Mouse (Mus musculus) megakaryocyte, embryonic 14.5 days (primary cell): ENCODE data around the gene Il15. TPM values are rescaled to one million over a fixed set of nuclear protein-coding genes. Genes with fewer than 3 reads are reported as not detected.

Source experiments
- H3K27me3 ChIP-seq: replicated peaks from 2 replicates; pipeline ENCODE3; 2012; ENCODE audit warnings: inconsistent platforms
- H3K36me3 ChIP-seq: replicated peaks from 2 replicates; pipeline ENCODE3; 2012; ENCODE audit warnings: low read length, inconsistent platforms, mixed read lengths
- H3K4me1 ChIP-seq: 2 replicates; pipeline ENCODE4 v1.6.1; 2012; ENCODE audit warnings: inconsistent platforms
- H3K4me3 ChIP-seq: replicated peaks from 2 replicates; pipeline ENCODE3; 2012; ENCODE audit warnings: moderate library complexity, mild to moderate bottlenecking, inconsistent platforms
- H3K9me3 ChIP-seq: 2 replicates; pipeline ENCODE4 v1.6.1; 2012; ENCODE audit warnings: inconsistent platforms
- FLI1 ChIP-seq: IDR thresholded peaks from 2 replicates; pipeline ENCODE4 v1.6.1; 2012; ENCODE audit warnings: low read length, inconsistent platforms, mixed read lengths
- GATA1 ChIP-seq: IDR thresholded peaks from 3 replicates; pipeline ENCODE4 v1.6.1; 2012; ENCODE audit warnings: mixed read lengths, low read length, inconsistent platforms, borderline replicate concordance
- polyA plus RNA-seq: library from polyadenylated mRNA; stranded (reverse); fragments of >175 nt; gene quantifications from 2 replicates; pipeline ENCODE4 v1.2.3, GENCODE M21; 2012; ENCODE audit warnings: low replicate concordance; ENCODE audit not compliant: insufficient read depth

The Il15 gene
- 2.9 TPM in 1 of 2 replicates, not detected in the other for polyA plus RNA-seq

DNA sequence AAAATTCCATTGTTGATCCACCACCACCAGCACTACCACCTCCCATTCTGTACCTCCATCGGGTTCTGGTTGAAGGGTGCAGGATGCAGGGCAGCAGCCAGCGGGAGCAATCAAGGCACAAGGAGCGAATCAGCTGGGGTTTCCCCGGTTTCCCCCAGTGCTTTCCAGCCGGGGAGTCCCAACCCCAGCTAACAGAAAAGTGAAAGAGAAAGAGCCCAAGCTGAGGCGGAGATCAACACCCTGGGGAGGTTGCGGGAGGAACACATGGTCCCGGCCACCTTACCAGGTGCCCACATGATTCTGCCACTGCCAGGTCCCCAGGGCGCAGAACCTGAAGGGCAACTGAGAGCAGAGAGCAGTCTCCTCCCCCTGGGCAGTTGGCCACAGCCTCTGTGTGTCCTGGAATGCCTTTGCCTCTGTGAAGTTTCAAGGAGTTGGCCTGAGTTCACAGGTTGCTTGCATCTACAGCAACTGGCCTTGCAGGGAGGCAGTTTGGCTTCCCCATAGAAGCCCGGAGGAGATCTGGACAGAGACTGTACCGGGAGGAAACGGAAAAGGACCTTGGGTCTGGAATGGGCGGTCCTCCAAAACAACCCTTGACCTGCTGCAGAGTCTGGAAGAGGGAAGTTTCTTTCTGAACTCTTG is at the start of gene Il15:
TSS of gene Il15 (minus strand) at position 537 of the 645 bp plus-strand sequence.
- no peaks in the 10 kb centered on the region for H3K27me3 ChIP-seq
- H3K9me3 ChIP-seq, result no peaks in the 10 kb centered on the region
- H3K4me1 ChIP-seq, result peaks cover 55% of the 10 kb centered on the region
- no peak for TF ChIP-seq GATA1
- no peak for TF ChIP-seq FLI1
- peak within 1 kb of the TSS; percentile 93 for H3K4me3 ChIP-seq
- no peaks in the 10 kb centered on the region for H3K36me3 ChIP-seq

DNA sequence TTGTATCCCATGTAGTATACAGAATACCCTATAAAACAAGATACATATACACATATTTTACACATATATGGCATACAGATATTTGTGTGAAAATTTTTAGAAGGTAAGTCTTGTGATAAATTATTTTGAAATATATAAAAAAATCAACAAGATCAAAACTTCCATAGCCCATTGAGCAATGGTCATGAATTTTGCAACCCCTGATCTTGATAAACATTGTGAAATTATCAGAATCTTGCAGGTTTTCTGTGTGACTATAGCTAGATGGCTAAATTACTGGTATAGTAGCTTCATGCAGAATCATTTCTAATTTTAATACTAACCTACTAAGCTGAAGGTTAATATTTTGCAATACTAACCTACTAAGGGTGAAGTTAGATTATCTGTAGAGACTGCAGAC is 41.9 kb upstream of the Il15 start:
- TF ChIP-seq FLI1 (no peak), GATA1 (no peak)
- H3K4me1 ChIP-seq, result no peaks in the 10 kb centered on the region
- no peak overlapping the region for H3K4me3 ChIP-seq
- no peaks in the 10 kb centered on the region for H3K9me3 ChIP-seq
- H3K36me3 ChIP-seq, result no peaks in the 10 kb centered on the region
- H3K27me3 ChIP-seq, result no peaks in the 10 kb centered on the region

DNA sequence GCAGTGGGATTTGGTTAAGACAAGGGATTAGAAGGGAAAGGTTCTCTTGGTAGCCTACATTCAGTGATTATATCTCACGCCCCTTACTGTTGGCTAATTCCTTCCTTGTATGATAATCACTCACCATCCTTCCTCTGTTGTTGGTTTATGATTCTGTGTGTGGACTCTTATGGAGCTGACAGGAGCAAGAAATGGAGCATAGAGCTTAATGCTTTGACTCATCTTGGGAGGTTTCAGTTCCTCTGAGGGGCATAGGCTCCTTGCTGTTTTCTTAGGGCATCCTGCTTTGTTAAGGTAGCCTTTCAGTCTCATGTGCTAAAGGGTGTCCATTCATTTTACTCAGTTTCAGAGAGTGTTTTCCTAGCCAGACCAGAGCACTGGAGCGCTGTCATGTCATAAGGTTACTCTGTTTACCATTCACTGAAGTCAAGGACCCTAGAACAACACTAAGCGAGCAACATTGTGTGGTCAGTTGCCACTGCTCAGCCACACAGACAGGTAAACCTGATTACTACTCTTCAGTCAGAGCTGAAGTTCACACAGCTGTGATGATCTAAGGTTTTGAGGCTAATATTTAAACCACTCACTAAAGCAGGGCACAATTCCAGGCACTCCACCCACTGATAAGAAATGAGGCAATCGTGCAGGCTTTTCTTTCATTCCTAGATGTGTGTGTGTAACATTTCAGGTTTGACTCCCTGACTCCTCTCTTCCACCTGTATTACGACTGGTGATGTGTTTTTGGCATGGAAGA is 13.7 kb upstream of the Il15 start:
- no peaks in the 10 kb centered on the region for H3K9me3 ChIP-seq
- no peak for TF ChIP-seq FLI1
- no peak for TF ChIP-seq GATA1

DNA sequence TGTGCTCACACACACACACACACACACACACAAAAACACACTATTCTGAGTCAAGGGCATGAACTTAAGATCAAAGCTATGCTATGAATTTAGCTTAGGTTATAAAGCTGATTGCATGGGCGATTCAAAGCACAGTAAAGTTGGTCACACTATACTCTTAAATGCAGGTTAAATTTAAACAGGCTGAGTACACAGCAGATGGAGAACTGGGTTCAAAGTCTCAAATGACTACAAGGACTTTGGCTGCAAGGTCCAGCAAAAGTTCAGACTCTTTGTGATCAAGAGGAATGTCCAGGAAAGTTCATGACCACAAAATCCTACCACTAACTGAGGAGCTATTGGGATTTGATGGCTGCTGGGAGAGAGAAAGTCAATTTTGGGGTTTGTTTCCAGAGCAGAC is 12.5 kb upstream of the Il15 start:
- Histone ChIP-seq H3K36me3 (no peaks in the 10 kb centered on the region), H3K4me3 (no peak overlapping the region), H3K4me1 (peaks cover 23% of the 10 kb centered on the region), H3K27me3 (no peaks in the 10 kb centered on the region), H3K9me3 (no peaks in the 10 kb centered on the region)
- TF ChIP-seq GATA1 (no peak), FLI1 (no peak)

More for the DNA sequence above, 13.7 kb upstream of the Il15 start:
- no peak overlapping the region for H3K4me3 ChIP-seq
- peaks cover 26% of the 10 kb centered on the region for H3K4me1 ChIP-seq
- no peaks in the 10 kb centered on the region for H3K36me3 ChIP-seq
- H3K27me3 ChIP-seq, result no peaks in the 10 kb centered on the region

DNA sequence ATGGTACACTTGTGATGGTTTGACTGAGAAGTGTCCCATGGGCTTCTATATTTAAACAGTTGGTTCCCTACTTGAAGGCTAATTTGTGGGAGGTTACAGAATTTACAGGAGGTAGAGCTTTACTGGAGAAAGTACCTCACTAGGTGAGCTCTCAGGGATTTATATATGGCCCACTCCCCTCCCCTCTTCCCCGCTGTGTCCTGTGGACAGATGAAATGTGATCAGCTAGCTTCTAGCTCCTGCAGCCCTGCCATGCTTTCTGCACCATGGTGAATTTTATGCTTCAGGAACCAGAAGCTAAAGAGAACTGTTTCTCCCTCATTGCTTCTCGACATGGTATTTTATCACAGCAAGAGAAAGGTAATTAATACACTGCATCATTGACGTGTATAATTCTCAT is 7.1 kb upstream of the Il15 start:
- Histone ChIP-seq H3K27me3 (no peaks in the 10 kb centered on the region), H3K4me1 (peaks cover 14% of the 10 kb centered on the region; the same call in 1 of the 2 replicates), H3K36me3 (no peaks in the 10 kb centered on the region), H3K4me3 (no peak overlapping the region), H3K9me3 (no peaks in the 10 kb centered on the region)
- TF ChIP-seq GATA1, result no peak

DNA sequence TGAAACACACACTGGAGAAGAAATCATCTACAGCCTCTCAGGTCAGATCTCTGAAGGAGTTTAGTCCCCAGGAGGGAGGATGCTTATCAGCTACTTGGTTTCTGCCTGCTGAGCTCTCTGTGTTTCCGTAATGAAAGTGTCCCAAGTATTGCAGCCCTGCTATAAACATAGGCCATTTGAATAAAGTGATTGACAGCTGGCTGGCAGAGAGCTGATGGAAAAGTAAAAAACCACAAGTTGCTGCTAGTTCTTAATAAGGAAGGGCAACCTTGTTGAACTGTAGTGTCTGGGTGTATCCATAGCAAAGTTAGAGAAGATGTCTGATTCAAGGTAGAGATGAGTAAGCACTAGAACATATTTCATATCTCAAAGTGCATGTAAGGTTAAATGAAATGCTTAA is 4.0 kb upstream of the Il15 start:
- no peak for TF ChIP-seq GATA1
- TF ChIP-seq FLI1, result no peak
- Histone ChIP-seq H3K4me1 (peaks cover 24% of the 10 kb centered on the region), H3K36me3 (no peaks in the 10 kb centered on the region), H3K4me3 (no peak overlapping the region), H3K9me3 (no peaks in the 10 kb centered on the region), H3K27me3 (no peaks in the 10 kb centered on the region)

DNA sequence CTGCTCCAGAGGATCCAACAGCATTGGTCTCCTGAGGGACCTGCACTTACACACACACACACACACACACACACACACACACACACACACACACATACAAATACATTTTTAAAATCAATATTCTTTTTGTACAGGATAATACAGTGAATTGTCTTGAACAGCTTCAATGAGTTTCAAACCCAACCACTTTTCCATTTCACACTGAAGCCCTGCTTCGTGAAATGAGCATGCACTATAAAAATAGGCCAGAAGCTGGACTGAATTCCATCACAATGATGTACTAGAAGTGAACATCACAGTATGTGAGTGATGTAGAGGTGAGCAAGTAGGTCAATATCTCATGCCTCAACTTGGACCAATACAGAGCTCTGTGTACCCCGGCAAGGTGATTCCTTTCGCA is 1.0 kb upstream of the Il15 start:
- no peak overlapping the region for H3K4me3 ChIP-seq
- H3K36me3 ChIP-seq, result no peaks in the 10 kb centered on the region
- no peaks in the 10 kb centered on the region for H3K27me3 ChIP-seq
- no peaks in the 10 kb centered on the region for H3K9me3 ChIP-seq
- H3K4me1 ChIP-seq, result peaks cover 46% of the 10 kb centered on the region
- TF ChIP-seq FLI1 (no peak), GATA1 (no peak)

DNA sequence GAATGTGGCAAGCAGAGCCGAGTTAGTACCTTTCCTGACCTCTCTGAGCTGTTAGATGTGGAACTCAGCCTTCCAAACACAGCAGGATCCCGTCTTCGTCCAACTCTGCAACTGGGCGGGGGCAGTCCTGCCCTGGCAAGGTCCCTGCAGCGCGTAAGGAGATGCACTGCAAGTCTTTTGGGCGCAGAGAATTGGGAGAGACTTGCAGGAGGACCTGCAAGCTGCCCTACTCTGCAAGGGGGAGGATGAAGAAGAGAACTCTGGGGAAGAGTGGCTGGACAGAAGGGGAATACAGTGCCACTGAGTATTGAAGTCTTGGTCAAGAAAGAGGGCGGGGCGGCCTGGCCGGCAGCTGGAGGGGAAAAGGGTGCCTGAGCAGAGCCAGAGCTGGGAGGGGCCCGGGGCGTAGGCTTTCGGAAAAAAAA is 749 bp downstream of the Il15 start:
- no peaks in the 10 kb centered on the region for H3K36me3 ChIP-seq
- peaks cover 55% of the 10 kb centered on the region for H3K4me1 ChIP-seq
- no peak for TF ChIP-seq GATA1
- TF ChIP-seq FLI1, result no peak
- no peaks in the 10 kb centered on the region for H3K9me3 ChIP-seq
- no peaks in the 10 kb centered on the region for H3K27me3 ChIP-seq
- H3K4me3 ChIP-seq, result peak overlapping the region; percentile 93

DNA sequence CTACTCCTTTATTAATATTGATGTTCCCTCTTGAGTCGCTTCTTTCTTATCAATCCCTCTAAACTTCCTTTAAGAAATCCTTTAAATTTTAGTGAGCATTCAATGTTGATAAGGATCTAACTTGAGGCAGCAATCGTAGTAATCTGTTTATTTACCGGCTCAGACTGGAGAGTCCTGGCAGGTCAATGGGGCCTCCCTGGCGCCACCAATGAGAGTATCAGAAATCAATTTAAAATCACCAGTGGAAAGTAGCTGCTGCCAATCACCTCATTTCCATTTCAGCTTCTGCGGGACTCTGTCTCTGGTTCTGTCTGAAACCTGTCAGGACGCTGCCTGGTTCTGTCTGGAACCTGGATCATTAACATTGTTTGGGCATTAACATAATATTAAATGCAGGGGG is 1.5 kb downstream of the Il15 start:
- Histone ChIP-seq H3K27me3 (no peaks in the 10 kb centered on the region), H3K36me3 (no peaks in the 10 kb centered on the region), H3K4me3 (peak overlapping the region; percentile 93), H3K9me3 (no peaks in the 10 kb centered on the region), H3K4me1 (peaks cover 50% of the 10 kb centered on the region)
- TF ChIP-seq GATA1 (no peak), FLI1 (no peak)

DNA sequence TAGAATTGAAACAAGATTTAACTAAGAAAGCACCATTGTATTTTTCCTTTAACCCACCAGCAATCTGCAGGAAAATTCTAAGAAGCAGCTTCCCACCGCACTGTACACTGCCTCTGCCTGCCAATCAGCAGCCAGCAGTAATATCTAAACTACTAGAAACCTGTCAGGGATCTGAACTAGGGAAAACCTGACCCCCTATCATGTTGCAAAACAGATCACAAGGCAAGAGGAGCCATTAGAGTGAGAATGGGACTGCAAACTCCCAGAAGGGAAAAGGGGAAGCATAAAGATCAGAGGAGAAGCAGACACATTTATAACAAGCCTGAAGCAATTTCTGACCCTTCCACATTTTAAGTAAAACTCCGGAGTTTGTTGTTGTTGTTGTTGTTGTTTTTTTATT is 2.0 kb downstream of the Il15 start:
- peaks cover 47% of the 10 kb centered on the region for H3K4me1 ChIP-seq
- H3K4me3 ChIP-seq, result peak overlapping the region; percentile 93
- no peaks in the 10 kb centered on the region for H3K27me3 ChIP-seq
- TF ChIP-seq FLI1 (no peak), GATA1 (no peak)
- H3K9me3 ChIP-seq, result no peaks in the 10 kb centered on the region
- no peaks in the 10 kb centered on the region for H3K36me3 ChIP-seq
